Mouse (Mus musculus) kidney, adult 8-10 months (tissue): ENCODE results near the gene Lrp5.

Experiments used
- DNase-seq, 2 experiments: peaks; one replicate each; pipeline ENCODE4 v3.0.0; 2022

The Lrp5 gene

GRCm38 (mm10) chr19:3654058-3654457, 32.3 kb downstream of the Lrp5 start:
- peak in 1 of 2 experiments; percentile 52 for DNase-seq

GRCm38 (mm10) chr19:3653508-3653907, 32.9 kb downstream of the Lrp5 start:
- DNase-seq, result no peak

- DNase-seq, result peak in 1 of 2 experiments; percentile 52
These were observed 34.4 kb downstream of the Lrp5 start for GRCm38 (mm10) chr19:3651989-3652388.

- DNase-seq, result no peak
These were observed 35.1 kb downstream of the Lrp5 start for GRCm38 (mm10) chr19:3651220-3651619.

GRCm38 (mm10) chr19:3650448-3650847, 35.9 kb downstream of the Lrp5 start:
- peak; percentile 44 to 61 for DNase-seq

GRCm38 (mm10) chr19:3648830-3649450, 37.4 kb downstream of the Lrp5 start:
- no peak for DNase-seq

- DNase-seq, result peak in 1 of 2 experiments; percentile 56
These were observed 38.4 kb downstream of the Lrp5 start for GRCm38 (mm10) chr19:3647999-3648398.

GRCm38 (mm10) chr19:3645813-3646212, 40.6 kb downstream of the Lrp5 start:
- peak; percentile 47 to 58 for DNase-seq

GRCm38 (mm10) chr19:3645318-3645717, 41.0 kb downstream of the Lrp5 start:
- DNase-seq, result no peak

GRCm38 (mm10) chr19:3639561-3639960, 46.8 kb downstream of the Lrp5 start:
- DNase-seq, result no peak

GRCm38 (mm10) chr19:3638698-3639097, 47.7 kb downstream of the Lrp5 start:
- peak; percentile 57 to 67 for DNase-seq

- no peak for DNase-seq
These were observed 54.3 kb downstream of the Lrp5 start for GRCm38 (mm10) chr19:3632018-3632417.

GRCm38 (mm10) chr19:3631431-3631830, 54.9 kb downstream of the Lrp5 start:
- no peak for DNase-seq

GRCm38 (mm10) chr19:3630486-3630885, 55.9 kb downstream of the Lrp5 start:
- DNase-seq, result no peak

GRCm38 (mm10) chr19:3630027-3630426, 56.3 kb downstream of the Lrp5 start:
- DNase-seq, result no peak

GRCm38 (mm10) chr19:3628223-3628622, 58.1 kb downstream of the Lrp5 start:
- no peak for DNase-seq

- DNase-seq, result no peak
These were observed 61.3 kb downstream of the Lrp5 start for GRCm38 (mm10) chr19:3625111-3625510.

GRCm38 (mm10) chr19:3623824-3624223, 62.5 kb downstream of the Lrp5 start:
- DNase-seq, result peak; percentile 49 to 81

- no peak for DNase-seq
These were observed 63.1 kb downstream of the Lrp5 start for GRCm38 (mm10) chr19:3623294-3623693.

- DNase-seq, result no peak
These were observed 65.5 kb downstream of the Lrp5 start for GRCm38 (mm10) chr19:3620871-3621270.

- DNase-seq, result no peak
These were observed 67.0 kb downstream of the Lrp5 start for GRCm38 (mm10) chr19:3619359-3619758.

GRCm38 (mm10) chr19:3613991-3614390, 72.4 kb downstream of the Lrp5 start:
- no peak for DNase-seq

GRCm38 (mm10) chr19:3612534-3613273, 73.7 kb downstream of the Lrp5 start:
- DNase-seq, result no peak

GRCm38 (mm10) chr19:3611730-3612129, 74.6 kb downstream of the Lrp5 start:
- DNase-seq, result no peak

- peak; percentile 14 to 33 for DNase-seq
These were observed 75.5 kb downstream of the Lrp5 start for GRCm38 (mm10) chr19:3610886-3611285.
